ENCODE assay signal across 11 mouse cellular contexts in genomic region chr10:6371666-6372065, GRCm38 (mm10).
"Had no signal": no experiment of that assay in that cellular context is flagged by ENCODE, and none has a peak within 500 bp of the region (broad histone marks: within the 10 kb centered on the region; RNA-seq: fewer than 3 reads in every experiment).

No protein-coding gene starts in this region.

- H3K27me3 ChIP-seq: liver, embryonic 13.5 days had no signal

- H3K4me2 ChIP-seq: liver, embryonic 13.5 days; midbrain, embryonic 11.5 days had no signal

- H3K4me3 ChIP-seq: liver, embryonic 13.5 days had no signal

- H3K9me3 ChIP-seq: liver, embryonic 13.5 days had no signal

- H3K27ac ChIP-seq: kidney, postnatal 0 days; liver, embryonic 13.5 days; stomach, postnatal 0 days had no signal

- H3K36me3 ChIP-seq: liver, embryonic 13.5 days had no signal

- H3K4me1 ChIP-seq: liver, embryonic 13.5 days had no signal

- DNase-seq: kidney, postnatal 36 days; liver, embryonic 13.5 days; lung, adult 2 months; lung, postnatal 14 days; lung, postnatal 4 days; midbrain, embryonic 14.5 days; right cerebral cortex, postnatal 4 days; thymus, postnatal 25 days had no signal

- H3K9ac ChIP-seq: liver, embryonic 13.5 days had no signal
